Mouse (Mus musculus): ENCODE measurements around the gene Dip2b. TPM values are rescaled to one million over a fixed set of nuclear protein-coding genes. Genes with fewer than 3 reads are reported as not detected.
A peak's percentile ranks its signal among the peaks of the same experiment; 100 is the strongest.

Dip2b gene
- total and polyA plus RNA-seq, 2 experiments = 2.0 to 3.1 TPM

DNA sequence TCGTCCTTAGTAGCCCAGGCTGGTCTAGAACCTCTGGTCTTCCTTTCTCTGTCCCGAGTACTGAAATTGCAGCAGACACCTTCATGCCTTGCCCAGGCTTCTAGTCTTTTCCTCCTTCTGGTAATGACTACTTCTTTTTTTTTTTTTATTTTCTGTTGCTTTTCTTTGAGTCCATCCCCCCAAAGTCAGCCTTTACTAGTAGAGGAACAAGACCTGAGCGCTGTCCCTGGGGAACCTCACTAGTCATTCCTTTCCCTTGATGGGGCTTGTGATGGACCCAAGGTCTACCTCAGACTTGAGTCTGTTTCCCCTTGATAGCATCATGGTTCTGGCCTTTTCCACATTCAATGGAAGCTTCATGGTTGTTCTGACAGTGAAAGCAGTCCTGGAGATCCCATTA, 179.6 kb downstream of the Dip2b start:
- DNase-seq (ENCODE audit: extremely low read depth, low read depth, low spot score) = no peak
- no peaks in the 10 kb centered on the region for H3K79me2 ChIP-seq (ENCODE audit: control insufficient read depth, insufficient read depth, low read length)
- WGBS = 96% methylated on average over 3 of the region's 3 CpGs

DNA sequence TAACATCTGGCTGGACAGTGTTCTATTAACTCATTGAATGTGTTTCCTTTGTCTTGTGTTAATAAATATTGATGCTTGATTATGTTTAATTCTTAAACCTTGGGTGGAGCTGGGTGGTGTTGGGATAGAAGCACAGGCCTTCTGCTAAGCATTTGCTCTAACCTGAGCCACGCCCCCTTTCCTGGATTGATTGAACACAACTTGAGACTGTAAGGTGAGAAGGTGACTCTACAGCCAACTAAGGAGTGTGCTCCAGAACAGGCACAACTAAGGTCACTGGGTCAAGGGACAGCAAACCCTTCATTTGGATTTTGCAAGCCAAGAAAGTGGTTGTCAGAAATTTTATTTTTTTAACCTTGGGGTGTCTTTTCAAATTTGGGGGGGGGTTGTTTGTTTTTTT, 180.9 kb downstream of the Dip2b start:
- WGBS = 79% methylated on average over 1 of the region's 1 CpGs
- TF ChIP-seq POLR2A (IDR thresholded peaks at IDR 0.05; ENCODE audit: extremely low read depth, insufficient read depth, low read length) (no peak), CTCF (IDR thresholded peaks at IDR 0.05; ENCODE audit: low read depth, low read length) (no peak)
- Histone ChIP-seq H3K27me3 (ENCODE audit: control insufficient read depth, insufficient read depth, low read length) (no peaks in the 10 kb centered on the region), H3K9ac (ENCODE audit: low read depth, low read length) (no peak overlapping the region), H3K4me3 (ENCODE audit: insufficient read depth, low read depth, low read length) (no peak overlapping the region), H3K4me1 (ENCODE audit: control insufficient read depth, insufficient read depth, low read length) (no peaks in the 10 kb centered on the region), H3K79me2 (ENCODE audit: control insufficient read depth, insufficient read depth, low read length) (no peaks in the 10 kb centered on the region), H3K27ac (replicated peaks; ENCODE audit: insufficient read depth, low read depth, low read length) (no peak overlapping the region), H3K36me3 (ENCODE audit: control insufficient read depth, insufficient read depth, low read length) (peaks cover 4% of the 10 kb centered on the region; the same call in 1 of the 2 replicates)
- DNase-seq (ENCODE audit: extremely low read depth, low read depth, low spot score) = no peak

More for the DNA sequence above, 179.6 kb downstream of the Dip2b start:
- no peaks in the 10 kb centered on the region for H3K27me3 ChIP-seq (ENCODE audit: control insufficient read depth, insufficient read depth, low read length)
- no peak overlapping the region for H3K9ac ChIP-seq (ENCODE audit: low read depth, low read length)
- no peak overlapping the region for H3K4me3 ChIP-seq (ENCODE audit: insufficient read depth, low read depth, low read length)
- H3K4me1 ChIP-seq (ENCODE audit: control insufficient read depth, insufficient read depth, low read length) = no peaks in the 10 kb centered on the region
- peaks cover 4% of the 10 kb centered on the region; the same call in 1 of the 2 replicates for H3K36me3 ChIP-seq (ENCODE audit: control insufficient read depth, insufficient read depth, low read length)
- TF ChIP-seq POLR2A (IDR thresholded peaks at IDR 0.05; ENCODE audit: extremely low read depth, insufficient read depth, low read length) = no peak
- TF ChIP-seq CTCF (IDR thresholded peaks at IDR 0.05; ENCODE audit: low read depth, low read length) = no peak
- H3K27ac ChIP-seq (replicated peaks; ENCODE audit: insufficient read depth, low read depth, low read length) = no peak overlapping the region

DNA sequence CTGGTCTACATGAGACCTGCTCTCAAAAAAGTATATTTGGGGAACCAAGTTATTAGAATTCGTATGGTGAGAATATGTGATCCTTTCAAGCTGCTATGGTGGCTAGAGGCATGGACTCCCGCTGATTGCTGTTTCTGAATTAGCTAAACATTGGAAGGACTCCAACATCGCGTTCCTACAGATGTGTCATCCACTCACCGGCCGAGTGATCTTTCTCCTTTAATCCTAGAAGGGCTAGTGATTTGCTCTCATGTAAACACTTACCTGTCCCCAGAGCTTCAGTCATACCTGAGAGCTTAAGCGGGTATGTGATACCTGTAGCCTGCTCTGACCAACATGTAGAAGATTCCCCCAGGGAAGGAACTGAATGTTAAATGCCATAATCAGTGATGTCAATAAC, 182.5 kb downstream of the Dip2b start:
- DNase-seq (ENCODE audit: extremely low read depth, low read depth, low spot score) = peak; percentile 24
- H3K27ac ChIP-seq (replicated peaks; ENCODE audit: insufficient read depth, low read depth, low read length) = no peak overlapping the region
- WGBS = 49% methylated on average over 7 of the region's 7 CpGs
- H3K36me3 ChIP-seq (ENCODE audit: control insufficient read depth, insufficient read depth, low read length) = peaks cover 2% of the 10 kb centered on the region; the same call in 1 of the 2 replicates
- H3K4me3 ChIP-seq (ENCODE audit: insufficient read depth, low read depth, low read length) = no peak overlapping the region
- peaks cover 3% of the 10 kb centered on the region; the same call in 1 of the 2 replicates for H3K4me1 ChIP-seq (ENCODE audit: control insufficient read depth, insufficient read depth, low read length)
- no peak overlapping the region for H3K9ac ChIP-seq (ENCODE audit: low read depth, low read length)
- H3K79me2 ChIP-seq (ENCODE audit: control insufficient read depth, insufficient read depth, low read length) = no peaks in the 10 kb centered on the region
- H3K27me3 ChIP-seq (ENCODE audit: control insufficient read depth, insufficient read depth, low read length) = no peaks in the 10 kb centered on the region
- TF ChIP-seq CTCF (IDR thresholded peaks at IDR 0.05; ENCODE audit: low read depth, low read length) = no peak
- TF ChIP-seq POLR2A (IDR thresholded peaks at IDR 0.05; ENCODE audit: extremely low read depth, insufficient read depth, low read length) = no peak

DNA sequence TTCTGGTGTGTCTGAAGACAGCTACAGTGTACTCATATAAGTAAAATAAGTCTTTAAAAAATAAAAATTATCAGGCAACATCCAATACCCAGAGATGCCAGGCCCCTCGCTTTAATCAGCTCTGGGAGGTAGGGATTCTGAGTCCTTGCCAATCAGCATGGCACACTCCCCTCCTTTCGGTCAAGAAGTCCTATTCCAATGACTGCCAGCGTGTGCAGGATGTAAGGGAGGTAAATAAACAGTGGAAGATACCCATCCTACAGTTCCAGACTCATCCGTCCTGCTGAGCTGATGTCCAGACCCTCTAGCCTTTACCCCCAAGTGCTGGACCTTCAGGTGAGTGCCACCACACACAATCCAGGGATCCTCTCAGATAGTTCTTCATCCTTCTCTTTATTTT, 186.9 kb downstream of the Dip2b start:
- no peak overlapping the region for H3K4me3 ChIP-seq (ENCODE audit: insufficient read depth, low read depth, low read length)
- TF ChIP-seq POLR2A (IDR thresholded peaks at IDR 0.05; ENCODE audit: extremely low read depth, insufficient read depth, low read length) (no peak), CTCF (IDR thresholded peaks at IDR 0.05; ENCODE audit: low read depth, low read length) (no peak)
- H3K79me2 ChIP-seq (ENCODE audit: control insufficient read depth, insufficient read depth, low read length) = peaks cover 13% of the 10 kb centered on the region
- no peak overlapping the region for H3K27ac ChIP-seq (replicated peaks; ENCODE audit: insufficient read depth, low read depth, low read length)
- peaks cover 11% of the 10 kb centered on the region; the same call in 1 of the 2 replicates for H3K4me1 ChIP-seq (ENCODE audit: control insufficient read depth, insufficient read depth, low read length)
- 93% methylated on average over 4 of the region's 4 CpGs for WGBS
- no peak for DNase-seq (ENCODE audit: extremely low read depth, low read depth, low spot score)
- no peaks in the 10 kb centered on the region for H3K36me3 ChIP-seq (ENCODE audit: control insufficient read depth, insufficient read depth, low read length)
- no peak overlapping the region for H3K9ac ChIP-seq (ENCODE audit: low read depth, low read length)
- H3K27me3 ChIP-seq (ENCODE audit: control insufficient read depth, insufficient read depth, low read length) = no peaks in the 10 kb centered on the region

DNA sequence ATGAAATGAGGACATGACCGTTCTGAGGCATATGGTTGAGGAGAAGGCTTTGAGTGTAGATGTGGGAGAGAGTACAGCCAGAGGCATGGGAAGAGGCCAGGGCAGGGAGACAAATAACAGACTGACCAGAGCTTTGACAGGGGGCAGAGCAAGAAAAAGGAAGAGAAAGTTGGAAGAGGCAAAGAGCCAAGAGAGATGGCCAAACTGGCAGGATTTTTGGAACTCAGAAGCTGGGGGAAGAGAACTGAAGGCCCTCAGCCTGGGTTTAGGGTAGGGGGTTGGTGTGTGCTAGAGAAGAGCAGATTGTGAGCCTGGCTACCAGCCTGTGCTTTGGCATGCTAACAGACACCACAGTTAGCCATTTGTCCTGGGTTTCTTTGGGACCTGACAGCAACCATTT, 187.4 kb downstream of the Dip2b start:
- no peak overlapping the region for H3K27ac ChIP-seq (replicated peaks; ENCODE audit: insufficient read depth, low read depth, low read length)

DNA sequence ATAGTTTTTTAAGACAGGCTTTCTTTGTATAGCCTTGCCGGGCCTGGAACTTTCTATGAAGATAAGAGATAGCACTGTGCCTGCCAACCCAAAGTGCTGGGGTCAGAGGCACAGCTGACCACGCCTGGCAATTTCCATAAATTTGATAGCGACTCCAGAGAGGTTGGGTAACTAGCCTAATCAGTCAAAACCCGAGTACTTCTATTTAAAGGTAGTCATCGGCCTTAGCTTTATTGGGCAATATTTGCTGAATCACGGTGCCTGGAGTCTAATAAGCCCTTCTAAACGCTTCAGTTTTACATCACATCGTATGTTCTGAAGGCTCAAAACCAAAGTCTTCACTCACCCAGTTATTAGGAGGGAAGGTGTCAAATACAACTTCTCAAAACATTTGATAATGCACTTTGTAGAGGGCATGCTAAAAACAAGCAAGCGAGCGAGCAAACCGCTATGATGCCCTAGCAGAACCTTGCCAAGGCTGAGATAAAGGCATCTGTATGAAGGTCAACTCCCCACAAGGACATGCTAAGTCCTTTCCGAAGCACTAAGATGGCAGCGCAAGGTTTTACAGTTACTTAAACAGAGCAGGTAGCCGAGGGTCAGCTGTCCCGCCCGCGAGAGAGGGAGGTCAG, 188.7 kb downstream of the Dip2b start:
- under 1% methylated on average over 17 of the region's 17 CpGs for WGBS
- H3K4me3 ChIP-seq (ENCODE audit: insufficient read depth, low read depth, low read length) = peak overlapping the region; percentile 90
- no peak for TF ChIP-seq CTCF (IDR thresholded peaks at IDR 0.05; ENCODE audit: low read depth, low read length)
- TF ChIP-seq POLR2A (IDR thresholded peaks at IDR 0.05; ENCODE audit: extremely low read depth, insufficient read depth, low read length) = no peak
- H3K27me3 ChIP-seq (ENCODE audit: control insufficient read depth, insufficient read depth, low read length) = no peaks in the 10 kb centered on the region
- H3K36me3 ChIP-seq (ENCODE audit: control insufficient read depth, insufficient read depth, low read length) = no peaks in the 10 kb centered on the region
- H3K27ac ChIP-seq (replicated peaks; ENCODE audit: insufficient read depth, low read depth, low read length) = peak overlapping the region; percentile 99
- peak overlapping the region; percentile 98 for H3K9ac ChIP-seq (ENCODE audit: low read depth, low read length)
- H3K4me1 ChIP-seq (ENCODE audit: control insufficient read depth, insufficient read depth, low read length) = peaks cover 17% of the 10 kb centered on the region; the same call in 1 of the 2 replicates
- peaks cover 25% of the 10 kb centered on the region for H3K79me2 ChIP-seq (ENCODE audit: control insufficient read depth, insufficient read depth, low read length)
- peak; percentile 97 for DNase-seq (ENCODE audit: extremely low read depth, low read depth, low spot score)

More for the DNA sequence above, 187.4 kb downstream of the Dip2b start:
- Histone ChIP-seq H3K9ac (ENCODE audit: low read depth, low read length) (no peak overlapping the region), H3K4me1 (ENCODE audit: control insufficient read depth, insufficient read depth, low read length) (peaks cover 11% of the 10 kb centered on the region; the same call in 1 of the 2 replicates), H3K27me3 (ENCODE audit: control insufficient read depth, insufficient read depth, low read length) (no peaks in the 10 kb centered on the region), H3K4me3 (ENCODE audit: insufficient read depth, low read depth, low read length) (no peak overlapping the region), H3K36me3 (ENCODE audit: control insufficient read depth, insufficient read depth, low read length) (no peaks in the 10 kb centered on the region), H3K79me2 (ENCODE audit: control insufficient read depth, insufficient read depth, low read length) (peaks cover 17% of the 10 kb centered on the region)
- DNase-seq (ENCODE audit: extremely low read depth, low read depth, low spot score) = peak; percentile 45
- TF ChIP-seq POLR2A (IDR thresholded peaks at IDR 0.05; ENCODE audit: extremely low read depth, insufficient read depth, low read length) (no peak), CTCF (IDR thresholded peaks at IDR 0.05; ENCODE audit: low read depth, low read length) (no peak)
- 76% methylated on average over 1 of the region's 1 CpGs for WGBS
